Mouse (Mus musculus): ENCODE measurements at regions not wholly inside any gene's neighbourhood (a gene's known extent, or its start where the extent isn't known, plus 50 kb on each side); places are given as distances from the start of the nearest gene placed in this dataset.

DNA sequence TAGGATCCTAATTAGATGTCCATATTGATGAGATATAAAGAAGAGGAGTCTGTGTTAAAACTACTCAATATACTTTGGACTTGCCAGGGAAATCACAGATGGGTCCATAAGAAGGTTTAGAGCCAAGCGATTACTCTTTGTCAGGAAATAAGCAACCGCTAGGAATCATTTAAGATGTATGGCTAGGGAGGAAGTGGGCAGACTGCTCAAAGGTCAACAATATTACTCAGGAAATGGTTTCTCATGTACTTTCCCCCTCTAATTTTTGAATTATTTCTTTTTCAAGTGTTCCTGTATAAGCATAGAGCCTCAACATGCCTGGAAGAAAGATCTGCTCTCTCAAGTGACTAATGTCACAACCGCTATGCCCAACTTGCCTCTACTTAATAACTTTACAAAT is 217.3 kb upstream of the Gm11114 start:
- Histone ChIP-seq H3K9ac (no peak overlapping the region), H3K4me3 (no peak overlapping the region), H3K4me2 (no peak overlapping the region), H3K27ac (replicated peaks) (no peak overlapping the region), H3K9me3 (no peaks in the 10 kb centered on the region), H3K4me1 (replicated peaks) (no peaks in the 10 kb centered on the region), H3K27me3 (no peaks in the 10 kb centered on the region), H3K36me3 (no peaks in the 10 kb centered on the region)
- ATAC-seq (ENCODE audit: low read depth): no peak
- 95% methylated on average over 3 of the region's 3 CpGs for WGBS

DNA sequence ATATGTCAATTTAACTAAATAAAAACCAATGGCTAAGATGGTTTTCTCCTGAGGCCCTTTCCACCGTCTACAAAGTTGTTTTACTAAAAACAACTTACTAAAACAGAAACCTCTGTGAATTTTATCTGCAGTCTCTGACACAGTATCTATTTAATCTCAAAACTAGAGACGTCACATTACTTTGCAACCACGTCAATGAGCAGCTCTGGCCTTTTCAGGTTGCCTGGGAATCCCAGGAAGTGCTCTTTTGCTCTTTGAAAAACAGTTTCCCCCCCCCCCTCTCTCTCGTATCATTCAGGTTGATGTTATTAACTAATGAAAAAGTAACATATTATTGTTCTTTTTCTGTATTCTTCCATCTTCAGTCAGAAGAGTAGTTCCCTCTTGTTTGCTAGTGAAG is 216.1 kb upstream of the Gm11114 start:
- no peaks in the 10 kb centered on the region for H3K36me3 ChIP-seq
- no peaks in the 10 kb centered on the region for H3K4me1 ChIP-seq (replicated peaks)
- no peaks in the 10 kb centered on the region for H3K27me3 ChIP-seq
- H3K9ac ChIP-seq: no peak overlapping the region
- H3K9me3 ChIP-seq: no peaks in the 10 kb centered on the region
- no peak overlapping the region for H3K27ac ChIP-seq (replicated peaks)
- H3K4me2 ChIP-seq: no peak overlapping the region
- WGBS: 84% methylated on average over 4 of the region's 4 CpGs
- no peak overlapping the region for H3K4me3 ChIP-seq
- no peak for ATAC-seq (ENCODE audit: low read depth)

DNA sequence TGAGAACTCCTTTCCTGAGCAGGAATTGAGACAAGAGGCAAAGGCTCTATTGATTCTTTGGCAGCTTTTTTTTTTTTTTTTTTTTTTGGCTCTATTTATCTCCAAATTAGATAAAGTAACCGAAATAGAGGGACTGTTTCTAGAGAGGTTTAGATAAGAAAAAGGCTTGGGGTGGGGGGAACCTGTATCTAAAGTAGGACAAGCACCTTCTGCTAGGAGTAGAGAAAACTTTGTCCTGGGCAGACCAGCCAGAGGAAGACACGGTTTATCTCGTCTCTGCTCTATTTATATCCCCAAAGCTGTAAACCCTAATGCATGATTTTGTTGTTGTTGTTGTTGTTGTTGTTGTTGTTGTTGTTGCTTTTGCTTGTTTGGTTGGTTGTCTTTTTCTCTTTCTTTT is 199.6 kb upstream of the Gm11114 start:
- ATAC-seq (ENCODE audit: low read depth): no peak
- no peaks in the 10 kb centered on the region for H3K27me3 ChIP-seq
- H3K4me3 ChIP-seq: no peak overlapping the region
- H3K9ac ChIP-seq: no peak overlapping the region
- H3K36me3 ChIP-seq: no peaks in the 10 kb centered on the region
- H3K4me2 ChIP-seq: no peak overlapping the region
- H3K9me3 ChIP-seq: no peaks in the 10 kb centered on the region
- WGBS: 88% methylated on average over 3 of the region's 3 CpGs
- no peaks in the 10 kb centered on the region for H3K4me1 ChIP-seq (replicated peaks)
- no peak overlapping the region for H3K27ac ChIP-seq (replicated peaks)

DNA sequence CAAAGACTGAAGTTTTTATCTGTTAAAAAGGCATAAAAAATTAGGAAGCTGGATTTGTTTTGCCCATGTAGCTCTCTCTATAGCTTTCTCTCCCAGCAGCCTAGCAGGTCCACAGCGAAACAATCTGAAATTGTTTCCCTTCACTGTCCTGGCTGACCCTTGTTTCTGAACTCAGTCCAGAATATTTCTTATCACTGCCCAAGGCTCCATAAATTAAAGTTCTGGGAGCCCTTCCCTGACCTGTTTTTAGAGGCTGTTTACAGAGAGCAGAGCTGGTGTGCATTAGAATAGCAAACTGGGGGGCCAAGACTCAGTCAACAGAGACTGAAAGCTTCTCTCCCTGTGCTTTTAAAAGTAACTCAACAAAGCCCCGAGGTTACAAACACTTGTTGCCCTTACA is 198.3 kb upstream of the Gm11114 start:
- WGBS: 77% methylated on average over 2 of the region's 2 CpGs

DNA sequence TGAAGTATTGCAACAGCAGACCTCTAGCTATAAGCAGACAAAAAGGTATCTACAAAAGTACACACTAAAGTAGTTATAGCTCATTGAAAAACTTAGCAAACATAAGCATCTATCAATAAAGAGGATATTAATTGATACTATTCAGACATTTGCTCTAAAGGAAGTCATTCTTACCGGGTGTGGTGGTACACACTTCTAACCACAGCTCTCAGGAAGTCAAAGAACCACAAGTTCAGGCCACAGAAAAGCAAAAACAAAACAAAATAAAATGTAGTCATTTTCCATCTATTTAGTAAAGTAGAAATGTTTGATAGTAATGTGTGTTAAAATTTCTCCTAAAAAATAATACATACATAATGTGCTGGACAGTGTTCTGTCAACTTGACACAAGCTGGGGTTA is 192.5 kb upstream of the Gm11114 start:
- no peak overlapping the region for H3K9ac ChIP-seq
- H3K9me3 ChIP-seq: no peaks in the 10 kb centered on the region
- H3K4me1 ChIP-seq (replicated peaks): no peaks in the 10 kb centered on the region
- no peak for ATAC-seq (ENCODE audit: low read depth)
- no peak overlapping the region for H3K27ac ChIP-seq (replicated peaks)
- H3K27me3 ChIP-seq: no peaks in the 10 kb centered on the region
- WGBS: 92% methylated on average over 1 of the region's 1 CpGs
- H3K4me2 ChIP-seq: no peak overlapping the region
- no peak overlapping the region for H3K4me3 ChIP-seq
- H3K36me3 ChIP-seq: no peaks in the 10 kb centered on the region

More for the DNA sequence above, 198.3 kb upstream of the Gm11114 start:
- Histone ChIP-seq H3K9me3 (no peaks in the 10 kb centered on the region), H3K4me1 (replicated peaks) (no peaks in the 10 kb centered on the region), H3K9ac (no peak overlapping the region), H3K4me2 (no peak overlapping the region), H3K36me3 (no peaks in the 10 kb centered on the region), H3K27ac (replicated peaks) (no peak overlapping the region), H3K4me3 (no peak overlapping the region), H3K27me3 (no peaks in the 10 kb centered on the region)
- ATAC-seq (ENCODE audit: low read depth): no peak

DNA sequence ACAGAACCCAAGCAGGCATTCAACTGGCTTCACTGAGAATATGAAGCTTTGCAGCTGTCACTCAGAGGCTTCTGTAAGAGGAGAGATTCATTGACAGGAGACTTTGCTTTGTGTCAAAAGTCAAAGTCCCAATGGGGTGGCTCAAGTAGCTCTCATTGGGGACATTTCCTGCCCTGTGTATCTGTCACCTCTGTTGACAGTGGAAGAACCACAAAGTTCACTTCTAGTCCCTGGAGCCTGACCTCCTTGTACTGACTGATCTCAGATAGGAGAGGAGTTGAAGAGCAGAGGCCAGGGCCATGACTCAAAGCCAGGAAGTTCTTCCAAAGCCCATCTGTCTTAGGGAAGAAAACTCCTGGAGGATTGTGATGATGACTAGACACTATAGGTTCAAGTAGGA is 191.5 kb upstream of the Gm11114 start:
- Histone ChIP-seq H3K4me3 (no peak overlapping the region), H3K9me3 (no peaks in the 10 kb centered on the region), H3K4me1 (replicated peaks) (no peaks in the 10 kb centered on the region), H3K27ac (replicated peaks) (no peak overlapping the region), H3K4me2 (no peak overlapping the region), H3K9ac (no peak overlapping the region), H3K27me3 (no peaks in the 10 kb centered on the region), H3K36me3 (no peaks in the 10 kb centered on the region)
- no peak for ATAC-seq (ENCODE audit: low read depth)

DNA sequence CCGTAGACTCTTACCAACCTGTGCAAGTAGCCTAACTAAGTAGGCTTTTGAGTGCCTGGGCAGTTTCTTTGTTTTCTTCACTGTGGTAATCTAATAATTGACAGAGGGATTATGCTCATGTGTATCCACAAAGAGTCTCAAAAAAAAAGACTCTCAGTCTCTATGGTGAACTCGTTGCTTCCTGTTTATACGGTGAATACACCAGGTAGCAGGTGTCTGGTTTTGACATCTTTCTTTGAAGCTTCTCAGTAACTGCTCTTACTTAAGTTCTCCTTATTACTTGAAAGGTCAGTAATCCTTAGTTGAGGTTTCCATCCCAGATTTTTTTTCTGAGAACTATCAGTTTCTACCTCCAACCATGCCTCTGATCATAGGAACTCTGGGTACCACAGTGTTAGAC is 188.9 kb upstream of the Gm11114 start:
- H3K4me3 ChIP-seq: no peak overlapping the region
- no peaks in the 10 kb centered on the region for H3K27me3 ChIP-seq
- ATAC-seq (ENCODE audit: low read depth): no peak
- no peak overlapping the region for H3K27ac ChIP-seq (replicated peaks)
- H3K4me1 ChIP-seq (replicated peaks): no peaks in the 10 kb centered on the region
- no peaks in the 10 kb centered on the region for H3K9me3 ChIP-seq
- H3K4me2 ChIP-seq: no peak overlapping the region
- no peaks in the 10 kb centered on the region for H3K36me3 ChIP-seq
- no peak overlapping the region for H3K9ac ChIP-seq
- WGBS: 89% methylated on average over 3 of the region's 3 CpGs

DNA sequence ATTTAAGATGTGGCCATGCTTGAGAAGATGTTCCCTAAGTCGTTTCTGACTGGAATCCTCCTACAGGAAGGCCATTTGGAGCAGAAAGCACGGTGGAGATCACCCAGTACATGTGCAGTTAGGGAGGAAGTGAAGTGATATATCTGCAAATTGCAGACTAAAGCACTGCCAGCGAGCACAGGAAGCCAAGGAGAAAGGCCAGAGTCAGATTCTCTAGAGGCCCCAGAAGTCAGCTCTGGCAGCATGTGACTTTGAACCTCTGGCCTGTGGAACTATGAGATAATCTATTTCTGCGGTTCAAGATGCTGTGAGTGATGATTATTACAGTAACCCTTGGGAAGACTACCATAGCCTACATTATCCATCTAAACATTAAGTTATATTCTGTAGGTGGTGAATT is 186.8 kb upstream of the Gm11114 start:
- Histone ChIP-seq H3K9ac (no peak overlapping the region), H3K4me2 (no peak overlapping the region), H3K4me1 (replicated peaks) (no peaks in the 10 kb centered on the region), H3K36me3 (no peaks in the 10 kb centered on the region), H3K27ac (replicated peaks) (no peak overlapping the region), H3K27me3 (no peaks in the 10 kb centered on the region), H3K4me3 (no peak overlapping the region), H3K9me3 (no peaks in the 10 kb centered on the region)
- no peak for ATAC-seq (ENCODE audit: low read depth)
- WGBS: 73% methylated on average over 4 of the region's 4 CpGs

DNA sequence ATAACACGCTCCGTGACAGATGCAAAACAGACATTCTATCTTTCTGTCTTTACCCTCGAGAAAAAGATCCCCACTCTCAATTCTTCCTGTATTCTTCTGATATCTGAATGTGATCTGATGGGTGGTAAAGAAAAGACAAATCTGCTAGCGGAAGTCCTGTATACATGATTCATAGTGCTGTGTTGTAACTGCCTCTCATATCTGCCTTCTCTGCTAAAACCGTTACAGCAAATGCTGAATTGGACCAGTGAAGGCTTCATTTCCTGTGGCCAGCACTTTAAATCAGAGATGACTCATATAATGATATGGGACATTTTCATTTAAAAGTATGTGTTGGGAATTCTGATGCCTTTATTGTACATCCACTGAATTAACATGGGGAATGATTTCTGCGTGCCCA is 186.0 kb upstream of the Gm11114 start:
- Histone ChIP-seq H3K27me3 (no peaks in the 10 kb centered on the region), H3K4me2 (no peak overlapping the region), H3K9ac (no peak overlapping the region), H3K9me3 (no peaks in the 10 kb centered on the region), H3K36me3 (no peaks in the 10 kb centered on the region), H3K4me1 (replicated peaks) (no peaks in the 10 kb centered on the region), H3K27ac (replicated peaks) (no peak overlapping the region), H3K4me3 (no peak overlapping the region)
- ATAC-seq (ENCODE audit: low read depth): no peak
- 92% methylated on average over 6 of the region's 6 CpGs for WGBS

DNA sequence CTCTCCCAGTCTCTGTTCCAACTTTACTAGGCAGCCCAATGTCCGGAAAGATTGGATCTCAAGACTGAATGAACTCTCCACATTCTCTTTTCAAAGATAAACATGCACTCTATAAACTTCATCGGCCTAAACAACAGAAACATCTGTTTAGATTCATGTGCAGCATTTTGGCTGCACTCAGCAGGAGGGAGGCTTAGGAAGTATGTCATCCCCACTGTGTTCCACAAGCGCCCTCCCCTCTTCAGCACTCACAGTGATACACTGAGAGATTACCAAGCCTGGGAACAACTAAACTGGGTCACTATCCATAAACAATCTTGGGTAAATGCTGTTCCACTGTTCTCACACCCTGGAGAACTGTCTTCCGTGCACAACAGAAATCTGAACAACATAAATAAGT is 185.5 kb upstream of the Gm11114 start:
- no peak overlapping the region for H3K9ac ChIP-seq
- no peak overlapping the region for H3K4me2 ChIP-seq
- ATAC-seq (ENCODE audit: low read depth): no peak
- H3K4me3 ChIP-seq: no peak overlapping the region
- 81% methylated on average over 4 of the region's 4 CpGs for WGBS
- H3K36me3 ChIP-seq: no peaks in the 10 kb centered on the region
- H3K27ac ChIP-seq (replicated peaks): no peak overlapping the region
- H3K4me1 ChIP-seq (replicated peaks): no peaks in the 10 kb centered on the region
- no peaks in the 10 kb centered on the region for H3K9me3 ChIP-seq
- H3K27me3 ChIP-seq: no peaks in the 10 kb centered on the region

DNA sequence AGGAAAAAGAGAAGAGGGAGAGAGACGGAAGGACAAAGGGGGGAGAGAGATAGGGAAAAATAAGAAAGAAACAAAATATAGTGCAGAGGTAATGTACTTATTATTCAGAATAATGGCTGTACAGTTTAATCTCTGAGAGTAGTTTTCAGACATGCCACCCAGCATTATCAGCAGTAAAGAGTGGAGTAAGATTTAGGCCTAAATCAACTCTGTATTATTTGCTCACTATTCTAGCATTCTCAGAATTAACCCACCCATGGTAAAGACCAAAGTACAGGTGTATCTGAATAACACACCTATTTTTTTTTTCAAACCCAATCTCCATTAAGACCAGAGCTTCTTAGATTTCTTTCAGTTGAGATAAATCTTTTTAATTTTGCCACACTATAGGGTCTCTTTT is 177.7 kb upstream of the Gm11114 start:
- Histone ChIP-seq H3K9me3 (no peaks in the 10 kb centered on the region), H3K36me3 (no peaks in the 10 kb centered on the region), H3K27me3 (no peaks in the 10 kb centered on the region), H3K27ac (replicated peaks) (no peak overlapping the region), H3K9ac (no peak overlapping the region), H3K4me2 (no peak overlapping the region), H3K4me1 (replicated peaks) (no peaks in the 10 kb centered on the region), H3K4me3 (no peak overlapping the region)
- WGBS: 74% methylated on average over 1 of the region's 1 CpGs
- no peak for ATAC-seq (ENCODE audit: low read depth)

DNA sequence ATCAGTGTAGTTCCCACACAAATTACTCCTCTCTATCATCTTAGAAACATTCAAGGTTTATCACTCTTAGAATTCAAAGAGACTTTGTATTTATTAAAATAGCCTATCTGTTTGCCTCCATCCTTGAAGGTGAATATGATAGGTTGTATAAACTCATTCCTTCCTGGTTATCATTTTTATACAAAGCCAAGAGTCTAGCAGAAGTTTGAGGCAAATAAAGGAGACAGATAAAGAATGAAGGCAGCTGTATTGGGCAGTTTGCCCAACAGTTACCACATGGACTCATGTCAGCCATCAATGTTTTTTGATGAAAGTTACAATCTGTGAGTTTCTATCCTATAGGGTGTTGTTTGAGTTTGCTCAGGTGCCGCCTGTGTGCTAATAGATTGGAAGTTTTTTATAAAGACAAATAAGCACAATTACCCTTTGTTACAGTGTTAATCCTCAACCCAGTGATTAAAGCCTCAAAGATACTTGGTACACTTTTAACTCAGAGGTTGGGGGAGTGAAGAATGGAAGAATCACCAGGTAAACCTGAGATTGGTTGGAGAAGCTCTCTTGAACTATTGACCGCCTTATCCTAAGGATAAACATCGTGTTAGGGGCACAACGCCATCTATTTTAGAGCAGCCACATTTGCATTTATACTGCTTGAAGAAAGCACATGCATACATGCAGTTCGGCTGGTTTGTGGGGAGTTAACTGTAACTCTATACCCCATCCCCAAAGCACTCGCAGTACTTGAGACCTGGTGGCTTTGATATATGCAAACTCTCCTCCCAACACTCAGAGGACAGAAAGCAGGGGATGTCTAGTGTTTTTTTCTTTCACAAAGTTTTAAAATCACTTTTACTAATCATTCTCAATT is 175.6 kb upstream of the Gm11114 start:
- no peaks in the 10 kb centered on the region for H3K36me3 ChIP-seq
- no peak overlapping the region for H3K4me2 ChIP-seq
- no peak overlapping the region for H3K4me3 ChIP-seq
- no peak overlapping the region for H3K9ac ChIP-seq
- no peaks in the 10 kb centered on the region for H3K9me3 ChIP-seq
- no peak overlapping the region for H3K27ac ChIP-seq (replicated peaks)
- no peaks in the 10 kb centered on the region for H3K27me3 ChIP-seq
- 82% methylated on average over 6 of the region's 6 CpGs for WGBS
- no peak for ATAC-seq (ENCODE audit: low read depth)
- no peaks in the 10 kb centered on the region for H3K4me1 ChIP-seq (replicated peaks)

DNA sequence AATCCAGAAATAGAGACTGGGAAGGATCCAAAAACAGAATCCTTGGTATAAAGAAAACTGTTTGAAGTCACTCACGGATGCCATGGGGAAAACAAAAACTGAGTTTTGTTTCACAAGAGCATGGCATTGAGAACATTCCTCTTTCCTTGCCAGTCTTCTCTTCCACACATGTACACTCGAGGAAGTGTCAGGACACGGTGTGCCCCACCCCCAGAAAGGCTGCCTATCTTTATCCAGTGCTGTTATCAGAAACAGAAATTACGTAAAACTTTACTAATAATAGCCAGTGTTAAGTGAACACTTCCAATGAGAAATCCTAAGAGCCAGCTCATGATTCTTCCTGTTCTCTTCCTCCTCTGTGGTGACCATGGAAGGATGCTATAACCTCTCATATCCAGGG is 172.7 kb upstream of the Gm11114 start:
- no peaks in the 10 kb centered on the region for H3K27me3 ChIP-seq
- no peaks in the 10 kb centered on the region for H3K36me3 ChIP-seq
- ATAC-seq (ENCODE audit: low read depth): no peak
- H3K9me3 ChIP-seq: no peaks in the 10 kb centered on the region
- no peak overlapping the region for H3K4me2 ChIP-seq
- 91% methylated on average over 4 of the region's 4 CpGs for WGBS
- no peak overlapping the region for H3K9ac ChIP-seq
- no peaks in the 10 kb centered on the region for H3K4me1 ChIP-seq (replicated peaks)
- no peak overlapping the region for H3K27ac ChIP-seq (replicated peaks)
- no peak overlapping the region for H3K4me3 ChIP-seq

All from neural tube, embryonic 13.5 days (tissue).